Mouse (Mus musculus): ENCODE results near the gene Madcam1. TPM values are rescaled to one million over a fixed set of nuclear protein-coding genes. Genes with fewer than 3 reads are reported as not detected.

Madcam1 gene
- 1.1 and 2.0 TPM in 2 replicates for polyA plus RNA-seq (2016; fragmentation: Nextera tagmentation; extraction: Ambion mirVana)

GRCm38 (mm10) chr10:79664131-79664665 lies at the start of gene Madcam1:
Madcam1 (plus strand) TSS chr10:79664559.
- H3K27ac ChIP-seq = no peak within 1 kb of the TSS
- no peaks in the 10 kb centered on the region for H3K9me3 ChIP-seq
- no peak within 1 kb of the TSS for H3K4me3 ChIP-seq
- peak within 1 kb of the TSS; percentile 21; the same call in 1 of the 2 replicates for H3K9ac ChIP-seq
- no peaks in the 10 kb centered on the region for H3K27me3 ChIP-seq (replicated peaks)
- H3K4me1 ChIP-seq = peaks cover 6% of the 10 kb centered on the region; the same call in 1 of the 2 replicates
- WGBS = 10% methylated on average over 13 of the region's 13 CpGs
- no peak within 1 kb of the TSS for H3K4me2 ChIP-seq (replicated peaks)
- ATAC-seq (ENCODE audit: low FRiP score, low read depth) = 0 out of 2 replicates have a peak, but pooled peaks have one; percentile 14
- no peaks in the 10 kb centered on the region for H3K36me3 ChIP-seq

GRCm38 (mm10) chr10:79615860-79616259 lies 48.5 kb upstream of the Madcam1 start:
- Histone ChIP-seq H3K9ac (no peak overlapping the region), H3K4me2 (replicated peaks) (no peak overlapping the region), H3K27me3 (replicated peaks) (peaks cover 29% of the 10 kb centered on the region), H3K36me3 (0 out of 2 replicates have a peak, but pooled peaks cover 4% of the 10 kb centered on the region), H3K4me3 (no peak overlapping the region), H3K4me1 (peaks cover 24% of the 10 kb centered on the region), H3K9me3 (no peaks in the 10 kb centered on the region), H3K27ac (no peak overlapping the region)
- no peak for ATAC-seq (ENCODE audit: low FRiP score, low read depth)
- WGBS = 11% methylated on average over 8 of the region's 8 CpGs

- peaks cover 24% of the 10 kb centered on the region for H3K27me3 ChIP-seq (replicated peaks)
- no peak overlapping the region for H3K27ac ChIP-seq
- 0 out of 2 replicates have a peak, but pooled peaks cover 4% of the 10 kb centered on the region for H3K36me3 ChIP-seq
- peaks cover 24% of the 10 kb centered on the region for H3K4me1 ChIP-seq
- no peaks in the 10 kb centered on the region for H3K9me3 ChIP-seq
- H3K9ac ChIP-seq = no peak overlapping the region
- no peak overlapping the region for H3K4me3 ChIP-seq
- no peak overlapping the region for H3K4me2 ChIP-seq (replicated peaks)
- 90% methylated on average over 5 of the region's 5 CpGs for WGBS
- ATAC-seq (ENCODE audit: low FRiP score, low read depth) = no peak
Observed at GRCm38 (mm10) chr10:79616376-79616775, 48.0 kb upstream of the Madcam1 start.

DNA sequence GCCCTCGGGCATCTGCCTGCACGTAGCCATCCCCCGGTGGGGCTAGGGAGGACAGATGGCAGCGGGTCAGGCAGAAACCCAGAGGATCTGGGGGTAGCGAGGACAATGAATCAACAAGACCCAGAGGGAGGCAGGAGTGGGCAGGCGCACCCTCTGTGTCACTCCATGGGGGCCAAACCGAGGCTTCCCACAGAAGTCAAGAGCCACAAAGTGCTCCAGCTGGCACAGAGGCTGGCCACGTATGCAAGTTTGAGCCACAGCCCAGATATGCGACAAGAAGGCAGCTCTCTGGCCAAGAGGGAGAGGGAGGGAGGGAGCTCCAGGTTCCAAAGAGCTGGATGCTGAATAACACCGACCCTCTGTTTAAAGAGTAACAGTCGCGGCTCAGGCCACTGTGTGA lies 40.4 kb upstream of the Madcam1 start:
- no peak overlapping the region for H3K4me3 ChIP-seq
- 65% methylated on average over 12 of the region's 12 CpGs for WGBS
- H3K9me3 ChIP-seq = no peaks in the 10 kb centered on the region
- no peak for ATAC-seq (ENCODE audit: low FRiP score, low read depth)
- H3K36me3 ChIP-seq = peaks cover 10% of the 10 kb centered on the region; the same call in 1 of the 2 replicates
- no peak overlapping the region for H3K9ac ChIP-seq
- no peak overlapping the region for H3K27ac ChIP-seq
- H3K4me2 ChIP-seq (replicated peaks) = no peak overlapping the region
- no peaks in the 10 kb centered on the region for H3K27me3 ChIP-seq (replicated peaks)
- H3K4me1 ChIP-seq = no peaks in the 10 kb centered on the region

- Histone ChIP-seq H3K4me2 (replicated peaks) (no peak overlapping the region), H3K36me3 (peaks cover 6% of the 10 kb centered on the region; the same call in 1 of the 2 replicates), H3K9ac (no peak overlapping the region), H3K27me3 (replicated peaks) (no peaks in the 10 kb centered on the region), H3K27ac (no peak overlapping the region), H3K9me3 (no peaks in the 10 kb centered on the region), H3K4me3 (no peak overlapping the region), H3K4me1 (no peaks in the 10 kb centered on the region)
- 83% methylated on average over 9 of the region's 9 CpGs for WGBS
- ATAC-seq (ENCODE audit: low FRiP score, low read depth) = no peak
Observed at GRCm38 (mm10) chr10:79625398-79625797, 39.0 kb upstream of the Madcam1 start.

DNA sequence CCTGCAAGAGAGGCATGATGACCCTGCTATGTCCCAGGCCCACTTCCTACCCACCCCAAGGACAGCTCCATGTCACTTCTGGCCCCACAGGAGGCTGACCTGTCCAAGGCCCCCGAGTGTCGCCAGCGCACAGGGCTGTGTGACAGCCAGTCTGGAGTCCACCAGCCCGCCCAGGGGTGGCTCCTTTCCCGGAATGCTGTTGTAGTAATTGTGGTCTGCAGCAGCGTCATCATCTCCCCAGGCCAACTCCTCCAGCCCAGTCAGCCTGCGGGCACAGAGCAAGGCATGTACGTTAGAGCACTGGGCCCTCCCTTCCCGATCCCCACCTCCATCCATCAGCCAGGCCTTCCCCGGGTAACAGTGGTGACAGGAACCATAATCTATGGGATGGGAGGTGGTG lies 38.2 kb upstream of the Madcam1 start:
- ATAC-seq (ENCODE audit: low FRiP score, low read depth) = no peak
- no peaks in the 10 kb centered on the region for H3K9me3 ChIP-seq
- H3K4me2 ChIP-seq (replicated peaks) = no peak overlapping the region
- no peaks in the 10 kb centered on the region for H3K4me1 ChIP-seq
- H3K9ac ChIP-seq = no peak overlapping the region
- H3K27ac ChIP-seq = no peak overlapping the region
- H3K36me3 ChIP-seq = peaks cover 6% of the 10 kb centered on the region; the same call in 1 of the 2 replicates
- no peaks in the 10 kb centered on the region for H3K27me3 ChIP-seq (replicated peaks)
- no peak overlapping the region for H3K4me3 ChIP-seq
- WGBS = 84% methylated on average over 10 of the region's 10 CpGs

DNA sequence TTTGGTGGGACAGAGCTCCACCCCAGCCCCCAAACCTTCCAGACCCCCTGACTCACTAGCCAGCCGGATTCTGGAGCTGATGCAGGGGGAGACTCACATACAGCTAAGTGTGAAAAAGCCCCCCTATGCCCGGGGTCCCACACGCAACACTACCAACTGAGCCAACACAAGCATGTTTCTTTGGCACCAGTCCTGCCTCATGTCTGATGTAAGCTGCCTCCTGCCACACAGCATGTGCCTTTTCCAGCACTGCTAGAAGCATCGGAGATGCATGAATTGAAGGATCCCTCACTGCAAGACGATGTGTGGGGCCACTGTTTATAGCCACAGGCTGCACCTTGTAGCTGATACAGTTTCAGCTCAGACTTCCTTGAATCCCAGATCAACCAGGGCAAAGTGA lies 36.0 kb upstream of the Madcam1 start:
- no peak overlapping the region for H3K4me3 ChIP-seq
- 91% methylated on average over 5 of the region's 5 CpGs for WGBS
- no peak overlapping the region for H3K9ac ChIP-seq
- no peak overlapping the region for H3K4me2 ChIP-seq (replicated peaks)
- no peaks in the 10 kb centered on the region for H3K27me3 ChIP-seq (replicated peaks)
- H3K9me3 ChIP-seq = no peaks in the 10 kb centered on the region
- ATAC-seq (ENCODE audit: low FRiP score, low read depth) = no peak
- H3K36me3 ChIP-seq = peaks cover 6% of the 10 kb centered on the region; the same call in 1 of the 2 replicates
- no peaks in the 10 kb centered on the region for H3K4me1 ChIP-seq
- H3K27ac ChIP-seq = no peak overlapping the region

DNA sequence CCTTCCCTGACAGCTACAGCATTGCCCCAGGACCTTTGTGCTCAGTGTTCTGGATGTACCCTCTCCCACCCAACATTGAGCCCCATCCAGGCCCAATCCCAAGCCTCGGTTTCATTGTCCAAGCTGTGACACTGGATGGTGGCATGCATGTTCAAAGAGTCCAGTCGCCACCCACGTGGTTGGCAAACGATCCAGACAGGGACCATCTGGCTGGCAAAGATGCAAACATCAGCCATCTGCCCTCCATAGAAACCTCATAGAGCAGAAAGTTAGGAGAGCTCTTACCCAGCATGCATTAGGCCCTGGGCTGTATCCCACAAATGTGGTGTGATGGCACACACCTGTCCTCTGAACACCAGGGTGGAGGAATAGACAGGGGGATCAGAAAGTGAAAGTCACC lies 32.9 kb upstream of the Madcam1 start:
- H3K36me3 ChIP-seq = no peaks in the 10 kb centered on the region
- no peak for ATAC-seq (ENCODE audit: low FRiP score, low read depth)
- 73% methylated on average over 4 of the region's 4 CpGs for WGBS
- no peak overlapping the region for H3K9ac ChIP-seq
- no peaks in the 10 kb centered on the region for H3K9me3 ChIP-seq
- no peak overlapping the region for H3K27ac ChIP-seq
- H3K4me1 ChIP-seq = no peaks in the 10 kb centered on the region
- H3K4me2 ChIP-seq (replicated peaks) = no peak overlapping the region
- H3K27me3 ChIP-seq (replicated peaks) = no peaks in the 10 kb centered on the region
- no peak overlapping the region for H3K4me3 ChIP-seq

GRCm38 (mm10) chr10:79633006-79633777 lies 31.2 kb upstream of the Madcam1 start:
- WGBS = 85% methylated on average over 17 of the region's 17 CpGs
- no peak overlapping the region for H3K27ac ChIP-seq

DNA sequence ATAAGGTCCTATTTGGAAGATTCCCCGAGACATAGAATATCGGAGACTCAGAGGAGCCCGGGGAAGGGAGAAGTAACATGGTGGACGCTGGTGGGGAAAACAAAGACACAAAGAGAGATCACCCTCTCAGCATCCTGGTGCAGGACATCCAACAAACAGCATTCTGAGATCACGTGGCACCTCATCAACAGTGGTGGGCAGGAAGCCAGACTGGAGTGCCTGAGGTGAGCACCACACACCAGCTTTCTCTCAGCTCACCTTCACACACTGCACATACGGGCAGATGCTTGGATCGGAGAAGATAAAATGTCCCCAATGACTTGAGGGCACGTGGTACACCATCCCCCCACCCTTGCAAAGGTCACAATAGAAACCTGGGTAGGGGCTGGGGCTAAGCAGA lies 28.1 kb upstream of the Madcam1 start:
- peaks cover 14% of the 10 kb centered on the region; the same call in 1 of the 2 replicates for H3K4me1 ChIP-seq
- H3K9me3 ChIP-seq = no peaks in the 10 kb centered on the region
- WGBS = 79% methylated on average over 8 of the region's 8 CpGs
- peak overlapping the region; percentile 63; the same call in 1 of the 2 replicates for H3K4me3 ChIP-seq
- no peak overlapping the region for H3K9ac ChIP-seq
- no peaks in the 10 kb centered on the region for H3K36me3 ChIP-seq
- ATAC-seq (ENCODE audit: low FRiP score, low read depth) = no peak
- no peak overlapping the region for H3K27ac ChIP-seq
- H3K27me3 ChIP-seq (replicated peaks) = peaks cover 26% of the 10 kb centered on the region
- H3K4me2 ChIP-seq (replicated peaks) = peak overlapping the region; percentile 86

More at GRCm38 (mm10) chr10:79633006-79633777, 31.2 kb upstream of the Madcam1 start:
- no peak for ATAC-seq (ENCODE audit: low FRiP score, low read depth)
- Histone ChIP-seq H3K9me3 (no peaks in the 10 kb centered on the region), H3K27me3 (replicated peaks) (peaks cover 10% of the 10 kb centered on the region), H3K9ac (no peak overlapping the region), H3K4me1 (peaks cover 6% of the 10 kb centered on the region; the same call in 1 of the 2 replicates), H3K36me3 (no peaks in the 10 kb centered on the region), H3K4me3 (no peak overlapping the region), H3K4me2 (replicated peaks) (no peak overlapping the region)

- Histone ChIP-seq H3K9ac (peak within 1 kb of the TSS; percentile 80), H3K27me3 (replicated peaks) (peaks cover 26% of the 10 kb centered on the region), H3K4me2 (replicated peaks) (peak within 1 kb of the TSS; percentile 86), H3K4me3 (peak within 1 kb of the TSS; percentile 63), H3K27ac (peak within 1 kb of the TSS; percentile 86), H3K9me3 (no peaks in the 10 kb centered on the region), H3K36me3 (no peaks in the 10 kb centered on the region), H3K4me1 (peaks cover 14% of the 10 kb centered on the region; the same call in 1 of the 2 replicates)
- ATAC-seq (ENCODE audit: low FRiP score, low read depth) = peak; percentile 87
- WGBS = under 1% methylated on average over 112 of the region's 116 CpGs
Observed at GRCm38 (mm10) chr10:79637128-79638110, 26.9 kb upstream of the Madcam1 start, which contains the start of gene Shc2. Shc2 (minus strand) TSS chr10:79637918.
